Mouse (Mus musculus) hindbrain, embryonic 10.5 days (tissue): ENCODE results near the gene Pkp2. TPM values are rescaled to one million over a fixed set of nuclear protein-coding genes. Genes with fewer than 3 reads are reported as not detected.
"Not testable (repeated sequence)": the region's sequence is repeated elsewhere in the genome, so short reads cannot be mapped to it uniquely, and the experiment has no call there.

Experiments used
- DNase-seq: peaks from one replicate; pipeline ENCODE4 v3.0.0-alpha.2; 2017; ENCODE audit warnings: low spot score
- H3K27ac ChIP-seq: fragments of 300-500 bp; sonication (generic); 2 replicates; pipeline ENCODE4 v1.5.1; 2016; ENCODE audit warnings: mild to moderate bottlenecking, moderate library complexity
- H3K27me3 ChIP-seq: fragments of 300-500 bp; sonication (generic); 2 replicates; pipeline ENCODE4 v1.6.1; 2016; ENCODE audit warnings: mild to moderate bottlenecking; ENCODE audit not compliant: poor library complexity, insufficient read depth, severe bottlenecking
- H3K36me3 ChIP-seq: fragments of 300-500 bp; sonication (generic); 2 replicates; pipeline ENCODE4 v1.6.1; 2016; ENCODE audit warnings: mild to moderate bottlenecking, moderate library complexity
- H3K4me1 ChIP-seq: fragments of 300-500 bp; sonication (generic); replicated peaks from 2 replicates; pipeline ENCODE4 v1.6.1; 2016; ENCODE audit warnings: mild to moderate bottlenecking
- H3K4me3 ChIP-seq: fragments of 300-500 bp; sonication (generic); 2 replicates; pipeline ENCODE4 v1.5.1; 2016; ENCODE audit warnings: mild to moderate bottlenecking, moderate library complexity
- H3K9me3 ChIP-seq: fragments of 300-500 bp; sonication (generic); 2 replicates; pipeline ENCODE4 v1.6.1; 2016; ENCODE audit warnings: mild to moderate bottlenecking, moderate library complexity
- WGBS: fragments of 180-500 bp; shearing (Covaris S2); methylation state at CpG from one replicate; pipeline ENCODE4 v1.1.7; 2016; 5-methylcytosine and 5-hydroxymethylcytosine counted together
- polyA plus RNA-seq: library from polyadenylated mRNA; unstranded; fragments of >200 nt; fragmentation: Nextera tagmentation; extraction: Ambion mirVana; gene quantifications from 2 replicates; pipeline ENCODE4 v1.2.1, GENCODE M21; 2016

Pkp2 gene
- polyA plus RNA-seq, result 5.6 and 8.5 TPM in 2 replicates

DNA sequence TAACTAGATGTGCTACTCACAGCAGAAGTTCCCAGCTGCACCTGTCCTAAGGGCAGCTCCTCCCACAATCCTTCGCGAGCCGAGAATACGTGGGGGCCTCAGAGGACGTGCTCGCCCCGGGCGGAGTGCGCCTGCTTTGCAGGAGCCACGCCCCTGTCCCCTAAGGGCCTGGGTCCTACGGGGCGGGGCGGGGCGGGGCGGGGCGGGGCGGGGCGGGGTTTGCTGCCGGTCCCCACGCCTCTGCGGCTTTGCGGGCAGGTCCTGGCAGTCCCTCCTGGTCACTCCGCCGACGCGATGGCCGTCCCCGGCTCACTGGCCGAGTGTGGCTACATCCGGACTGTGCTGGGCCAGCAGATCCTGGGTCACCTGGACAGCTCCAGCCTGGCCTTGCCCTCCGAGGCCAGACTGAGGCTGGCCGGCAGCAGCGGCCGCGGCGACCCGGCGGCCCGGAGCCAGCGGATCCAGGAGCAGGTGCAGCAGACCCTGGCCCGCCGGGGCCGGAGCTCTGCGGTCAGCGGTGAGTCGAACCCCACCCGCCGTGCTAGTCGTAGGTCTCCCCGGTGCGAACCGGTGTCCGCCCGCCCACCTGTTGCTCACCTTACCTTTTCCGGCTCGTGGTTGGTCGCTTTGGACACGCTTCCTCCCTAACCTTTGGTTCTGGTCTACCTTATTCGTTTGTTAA, at the start of gene Pkp2:
Gene Pkp2 (plus strand): TSS at position 240 of the 682 bp plus-strand sequence.
- WGBS, result under 1% methylated on average over 57 of the region's 59 CpGs
- Histone ChIP-seq H3K4me1 (peaks cover 24% of the 10 kb centered on the region), H3K36me3 (no peaks in the 10 kb centered on the region), H3K4me3 (peak within 1 kb of the TSS; percentile 77), H3K9me3 (no peaks in the 10 kb centered on the region), H3K27ac (peak within 1 kb of the TSS; percentile 79), H3K27me3 (peaks cover 35% of the 10 kb centered on the region)
- peak; percentile 86 for DNase-seq

DNA sequence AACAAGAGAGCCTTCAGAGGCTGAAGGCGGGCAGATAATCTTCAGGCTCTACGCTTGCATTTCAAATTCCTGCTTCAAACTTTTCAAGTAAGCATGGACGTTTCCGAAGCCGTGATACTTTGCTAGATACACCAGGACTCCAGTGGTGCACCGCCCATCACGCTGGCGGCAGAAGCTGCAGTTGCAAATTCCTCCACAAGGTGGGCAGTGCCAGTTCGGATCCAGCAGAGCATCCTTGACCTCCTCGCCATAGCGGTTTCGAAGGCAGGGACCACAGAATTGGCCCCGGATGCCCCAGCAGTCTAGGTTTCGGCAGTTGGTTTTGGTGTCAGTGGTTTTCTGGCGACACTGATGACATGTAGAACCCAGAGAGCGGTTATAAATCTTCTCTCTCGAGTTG, 15.7 kb upstream of the Pkp2 start:
- DNase-seq, result no peak
- Histone ChIP-seq H3K4me1 (no peaks in the 10 kb centered on the region), H3K36me3 (no peaks in the 10 kb centered on the region), H3K9me3 (no peaks in the 10 kb centered on the region), H3K27ac (no peak overlapping the region), H3K27me3 (no peaks in the 10 kb centered on the region; the same call in 1 of the 2 replicates), H3K4me3 (no peak overlapping the region)
- WGBS, result 66% methylated on average over 17 of the region's 17 CpGs

DNA sequence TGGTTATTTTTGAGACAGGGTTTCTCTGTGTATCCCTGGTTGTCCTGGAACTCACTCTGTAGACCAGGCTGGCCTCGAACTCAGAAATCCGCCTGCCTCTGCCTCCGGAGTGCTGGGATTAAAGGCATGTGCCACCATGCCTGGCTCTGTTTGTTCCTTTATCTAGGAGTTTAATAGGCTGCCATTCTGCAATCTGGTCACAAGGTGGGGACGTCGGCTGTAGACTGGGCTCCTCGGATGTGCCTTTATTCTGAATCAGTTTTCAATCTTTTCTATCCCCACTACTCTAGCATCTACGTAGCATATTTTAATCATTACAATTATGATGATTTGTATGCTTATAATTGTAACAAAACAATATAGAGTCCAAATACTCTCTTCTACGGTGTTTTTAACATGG, 11.1 kb upstream of the Pkp2 start:
- not testable (repeated sequence) for H3K27ac ChIP-seq, H3K4me3 ChIP-seq, H3K27me3 ChIP-seq, H3K9me3 ChIP-seq, H3K36me3 ChIP-seq, H3K4me1 ChIP-seq
- DNase-seq, result peak; percentile 28
- WGBS, result 47% methylated on average over 8 of the region's 8 CpGs

DNA sequence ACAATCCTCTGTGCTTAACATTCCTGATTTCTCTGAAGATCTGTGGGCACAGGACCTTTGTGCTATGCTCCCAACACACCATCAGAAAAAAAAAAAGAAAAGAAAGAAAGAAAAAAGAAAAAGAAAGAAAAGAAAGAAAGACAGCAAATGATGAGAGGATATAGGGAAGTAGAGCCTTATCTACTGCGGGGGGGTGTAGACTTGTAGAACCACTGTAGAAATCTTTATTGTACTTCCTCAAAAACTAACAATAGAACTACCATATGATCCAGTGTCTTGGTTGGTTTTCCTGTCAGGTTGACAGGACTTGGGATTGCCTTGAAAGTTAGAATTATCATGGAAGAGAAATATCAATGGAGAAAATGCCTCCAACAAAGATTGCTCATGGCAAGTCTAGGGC, 8.5 kb upstream of the Pkp2 start:
- Histone ChIP-seq H3K4me3 (no peak overlapping the region), H3K27ac (no peak overlapping the region), H3K9me3 (no peaks in the 10 kb centered on the region), H3K4me1 (no peaks in the 10 kb centered on the region), H3K36me3 (no peaks in the 10 kb centered on the region), H3K27me3 (no peaks in the 10 kb centered on the region)
- no peak for DNase-seq
- WGBS, result 96% methylated on average over 1 of the region's 1 CpGs

DNA sequence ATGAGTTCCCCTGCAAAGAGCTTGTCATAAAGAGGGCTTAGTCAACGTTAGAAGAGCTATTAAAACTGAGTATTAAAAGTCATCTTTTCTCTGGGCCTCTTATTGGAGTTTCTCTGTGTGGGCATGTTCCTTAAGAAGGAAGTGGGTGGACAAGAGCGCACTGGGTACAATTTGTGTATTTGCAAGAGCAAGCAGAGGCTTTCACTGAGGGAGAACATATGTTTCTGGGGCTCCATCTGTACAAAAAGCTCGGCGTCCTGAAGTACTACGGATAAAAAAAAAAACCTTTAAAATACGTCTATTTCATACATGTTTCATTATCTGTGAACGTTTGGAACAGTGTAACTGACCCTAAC, 417 bp upstream of the Pkp2 start:
- Histone ChIP-seq H3K27ac (no peak overlapping the region), H3K4me1 (peaks cover 24% of the 10 kb centered on the region), H3K36me3 (no peaks in the 10 kb centered on the region), H3K9me3 (no peaks in the 10 kb centered on the region), H3K27me3 (peaks cover 35% of the 10 kb centered on the region), H3K4me3 (peak overlapping the region; percentile 77)
- no peak for DNase-seq
- WGBS, result 21% methylated on average over 7 of the region's 7 CpGs

DNA sequence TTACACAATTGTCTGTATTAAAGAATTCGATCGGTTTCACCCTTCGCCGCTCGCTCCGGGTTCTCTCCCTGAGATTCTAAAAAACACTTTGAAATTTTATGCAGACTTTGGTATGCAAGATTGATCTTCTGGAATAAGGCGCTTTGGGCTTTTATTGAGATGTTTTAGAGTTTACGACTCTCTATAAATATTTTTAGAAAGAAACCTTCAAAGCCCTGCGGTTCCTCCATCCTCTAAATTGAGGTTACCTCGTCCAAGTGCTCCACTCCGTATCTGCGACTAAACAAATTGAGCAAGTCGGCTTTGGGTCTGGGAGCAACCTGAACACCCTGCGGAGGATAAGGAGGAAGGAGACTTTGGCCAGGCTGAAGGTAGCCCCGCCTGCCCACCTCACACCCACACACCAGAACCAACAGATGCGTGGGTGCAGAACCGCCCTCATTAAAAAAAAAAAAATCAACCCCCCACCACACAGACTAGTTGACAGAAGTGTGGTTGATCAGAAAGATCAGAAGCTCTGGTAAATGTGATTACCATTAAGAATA, 715 bp downstream of the Pkp2 start:
- Histone ChIP-seq H3K27ac (no peak overlapping the region), H3K36me3 (no peaks in the 10 kb centered on the region), H3K27me3 (peaks cover 35% of the 10 kb centered on the region), H3K4me3 (peak overlapping the region; percentile 77), H3K9me3 (no peaks in the 10 kb centered on the region), H3K4me1 (peaks cover 24% of the 10 kb centered on the region)
- DNase-seq, result no peak
- WGBS, result 2% methylated on average over 17 of the region's 17 CpGs

DNA sequence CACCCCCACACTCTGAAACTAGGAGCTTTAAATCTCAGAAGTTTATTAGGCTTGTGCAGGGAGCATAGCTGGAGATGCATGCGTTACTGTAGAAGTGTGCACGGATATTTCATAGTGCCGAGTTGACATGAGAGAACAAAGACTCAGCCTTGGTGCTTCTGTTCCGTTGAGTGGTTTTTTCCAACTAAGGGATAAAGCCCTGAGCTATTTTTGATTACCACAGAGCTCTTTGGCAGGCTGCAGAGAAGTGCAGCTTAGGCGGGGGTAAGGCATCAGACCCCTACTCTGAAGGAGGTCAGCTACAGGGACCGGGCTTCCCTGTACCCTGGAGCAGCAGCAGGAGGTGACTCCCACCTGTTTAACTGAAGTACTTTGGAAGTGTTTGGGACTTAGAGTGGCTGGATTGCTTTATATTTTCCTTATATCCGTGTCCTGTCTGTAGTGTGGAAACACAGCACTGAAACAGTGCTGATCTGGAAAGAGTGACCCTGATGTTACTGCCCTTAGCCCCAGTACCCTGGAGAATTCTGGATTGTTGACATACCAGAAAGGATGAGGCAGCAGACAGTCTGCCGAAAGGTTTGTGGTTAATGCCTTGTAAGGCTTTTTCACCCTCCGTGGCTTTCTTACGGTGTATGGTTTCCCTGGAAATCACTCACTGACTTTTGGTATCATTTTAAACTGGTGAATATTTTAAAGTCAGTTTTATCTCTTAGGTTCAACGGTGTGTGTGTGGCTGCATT, 2.7 kb downstream of the Pkp2 start:
- WGBS, result 33% methylated on average over 11 of the region's 11 CpGs
- no peak overlapping the region for H3K4me3 ChIP-seq
- H3K36me3 ChIP-seq, result no peaks in the 10 kb centered on the region
- H3K27me3 ChIP-seq, result peaks cover 35% of the 10 kb centered on the region
- no peak for DNase-seq
- H3K27ac ChIP-seq, result peak overlapping the region; percentile 45; the same call in 1 of the 2 replicates
- H3K4me1 ChIP-seq, result peaks cover 28% of the 10 kb centered on the region
- no peaks in the 10 kb centered on the region for H3K9me3 ChIP-seq

DNA sequence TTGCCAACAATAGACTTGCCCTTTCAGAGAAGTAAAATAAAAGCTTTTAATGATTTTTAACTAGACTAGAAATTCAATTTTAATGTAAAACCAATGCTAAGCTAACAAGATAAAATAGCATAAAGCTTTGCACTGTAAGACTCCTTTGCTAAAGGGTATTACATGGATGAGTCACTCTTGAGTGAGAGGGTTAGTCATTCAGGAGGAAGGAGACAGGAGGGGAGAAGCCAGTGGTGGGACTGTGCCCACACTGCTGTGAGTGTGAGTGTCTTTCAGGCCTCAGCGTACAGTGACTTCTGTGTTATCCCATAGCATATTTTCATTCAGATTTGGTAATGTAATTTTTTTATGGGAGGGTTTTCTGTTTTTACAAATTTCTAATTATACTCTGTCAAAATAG, 3.8 kb downstream of the Pkp2 start:
- WGBS, result 90% methylated on average over 1 of the region's 1 CpGs
- Histone ChIP-seq H3K36me3 (no peaks in the 10 kb centered on the region), H3K27me3 (peaks cover 35% of the 10 kb centered on the region), H3K4me3 (no peak overlapping the region), H3K27ac (no peak overlapping the region), H3K4me1 (peaks cover 28% of the 10 kb centered on the region), H3K9me3 (no peaks in the 10 kb centered on the region)
- DNase-seq, result no peak

DNA sequence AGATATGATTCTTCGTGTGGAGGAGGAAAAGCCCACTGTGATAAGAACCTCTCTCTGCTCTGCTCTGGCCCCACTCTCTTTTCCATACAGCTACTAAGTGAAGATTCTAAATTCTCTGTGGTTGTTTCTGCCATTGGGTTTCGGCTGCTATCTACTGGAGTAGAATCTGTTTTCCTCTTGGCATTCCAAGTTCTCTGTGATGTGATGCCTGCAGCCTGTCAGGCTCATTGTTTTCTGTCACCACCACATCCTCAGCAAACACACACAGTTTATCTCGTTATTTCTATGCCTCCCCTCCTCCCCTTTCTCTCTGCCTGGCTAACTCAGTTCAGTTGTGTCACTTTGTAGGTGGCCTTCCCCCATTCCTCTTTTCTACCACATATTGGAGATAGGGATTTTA, 6.7 kb downstream of the Pkp2 start:
- H3K27ac ChIP-seq, result no peak overlapping the region
- no peaks in the 10 kb centered on the region for H3K36me3 ChIP-seq
- no peak for DNase-seq
- H3K27me3 ChIP-seq, result peaks cover 12% of the 10 kb centered on the region
- WGBS, result 50% methylated on average over 3 of the region's 3 CpGs
- no peaks in the 10 kb centered on the region for H3K9me3 ChIP-seq
- no peak overlapping the region for H3K4me3 ChIP-seq
- peaks cover 36% of the 10 kb centered on the region for H3K4me1 ChIP-seq

DNA sequence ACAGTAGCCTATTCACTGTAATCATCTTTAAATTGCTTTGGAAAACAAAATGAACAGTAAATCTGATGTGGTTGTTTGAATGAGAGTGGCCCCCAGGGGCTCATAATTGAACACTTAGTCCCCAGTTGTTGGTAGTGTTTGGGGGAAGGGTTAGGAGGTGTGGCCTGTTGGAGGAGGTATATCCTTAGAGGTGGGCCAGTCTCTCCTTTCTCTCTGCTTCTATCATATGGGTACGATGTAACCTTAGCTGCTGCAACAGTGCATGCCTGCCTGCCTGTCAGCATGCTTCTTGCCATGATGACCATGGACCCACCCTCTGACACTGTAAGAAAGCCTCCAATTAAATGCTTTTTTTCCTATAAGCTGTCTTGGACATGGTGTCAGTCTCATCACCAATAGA, 9.5 kb downstream of the Pkp2 start:
- no peaks in the 10 kb centered on the region for H3K9me3 ChIP-seq
- WGBS, result 74% methylated on average over 1 of the region's 1 CpGs
- no peak for DNase-seq

DNA sequence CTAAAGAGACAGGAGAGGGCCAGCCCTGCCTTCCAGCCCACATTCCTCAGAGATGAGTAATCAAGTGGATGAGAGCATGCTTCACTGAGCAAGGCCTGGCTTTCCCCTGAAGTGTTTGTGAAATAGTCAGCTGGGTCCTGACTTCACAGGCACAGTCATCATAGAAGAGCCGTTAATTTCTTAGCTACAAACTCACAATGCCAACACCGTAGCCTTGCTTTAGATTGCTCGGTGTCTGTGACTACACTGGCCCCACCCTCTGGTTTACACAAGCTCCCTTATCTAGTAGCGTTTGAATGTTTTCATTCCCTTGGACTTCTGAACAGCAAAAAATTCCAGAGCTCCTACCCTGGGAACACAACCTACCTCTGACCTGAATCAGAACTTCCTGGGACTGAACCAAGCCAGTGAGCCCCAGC, 11.4 kb downstream of the Pkp2 start:
- H3K4me3 ChIP-seq, result no peak overlapping the region
- DNase-seq, result peak; percentile 43
- H3K4me1 ChIP-seq, result peaks cover 27% of the 10 kb centered on the region
- H3K27ac ChIP-seq, result peak overlapping the region; percentile 72
- no peaks in the 10 kb centered on the region for H3K27me3 ChIP-seq
- H3K9me3 ChIP-seq, result no peaks in the 10 kb centered on the region
- 0 out of 2 replicates have a peak, but pooled peaks cover 4% of the 10 kb centered on the region for H3K36me3 ChIP-seq
- WGBS, result 37% methylated on average over 4 of the region's 4 CpGs

More for the DNA sequence above, 9.5 kb downstream of the Pkp2 start:
- no peak overlapping the region for H3K4me3 ChIP-seq
- H3K36me3 ChIP-seq, result 0 out of 2 replicates have a peak, but pooled peaks cover 4% of the 10 kb centered on the region
- no peaks in the 10 kb centered on the region for H3K27me3 ChIP-seq
- H3K27ac ChIP-seq, result no peak overlapping the region
- peaks cover 27% of the 10 kb centered on the region for H3K4me1 ChIP-seq

DNA sequence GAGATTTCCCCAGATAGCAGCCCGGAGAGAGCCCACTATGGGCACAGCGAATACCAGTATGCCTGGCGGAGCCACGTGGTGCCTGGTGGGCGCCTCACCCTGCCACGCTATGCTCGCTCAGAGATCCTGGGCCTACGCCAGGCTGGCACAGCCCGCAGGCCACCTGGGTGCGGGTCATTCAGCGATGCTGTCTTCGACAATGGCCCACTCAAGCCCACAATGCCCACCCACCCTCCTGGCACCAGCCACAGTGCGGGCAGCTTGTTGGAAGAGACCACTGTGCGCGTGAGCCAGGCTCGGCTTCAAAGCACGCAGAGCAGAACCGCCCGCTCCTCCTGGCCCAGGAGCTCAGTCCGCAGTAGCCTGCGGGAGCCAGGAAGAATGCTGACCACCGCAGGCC, 12.7 kb downstream of the Pkp2 start:
- DNase-seq, result no peak
- 0 out of 2 replicates have a peak, but pooled peaks cover 7% of the 10 kb centered on the region for H3K36me3 ChIP-seq
- no peaks in the 10 kb centered on the region for H3K9me3 ChIP-seq
- H3K4me3 ChIP-seq, result no peak overlapping the region
- H3K27ac ChIP-seq, result 0 out of 2 replicates have a peak overlapping the region, but pooled peaks have one; percentile 4
- no peaks in the 10 kb centered on the region for H3K27me3 ChIP-seq
- WGBS, result 95% methylated on average over 22 of the region's 22 CpGs
- peaks cover 22% of the 10 kb centered on the region for H3K4me1 ChIP-seq

DNA sequence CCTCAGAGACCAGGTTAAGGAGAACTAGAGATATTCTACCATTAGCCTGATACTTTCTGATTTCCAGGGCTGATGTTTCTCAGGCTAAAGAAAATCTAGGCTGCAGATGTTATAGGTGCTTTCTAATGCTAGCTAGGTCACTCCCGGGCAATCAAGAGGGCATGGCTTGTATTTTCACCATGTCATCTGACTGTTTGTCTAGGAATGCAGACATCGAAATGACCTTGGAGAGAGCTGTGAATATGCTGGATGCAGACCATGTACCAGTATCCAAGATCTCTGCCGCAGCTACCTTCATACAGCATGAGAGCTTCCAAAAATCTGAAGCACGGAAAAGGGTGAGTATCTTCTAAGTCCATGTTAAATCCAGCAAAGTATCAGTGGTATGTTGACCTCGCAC, 17.3 kb downstream of the Pkp2 start:
- H3K4me1 ChIP-seq, result no peaks in the 10 kb centered on the region
- no peak overlapping the region for H3K27ac ChIP-seq
- no peaks in the 10 kb centered on the region for H3K27me3 ChIP-seq
- no peak for DNase-seq
- peaks cover 16% of the 10 kb centered on the region; the same call in 1 of the 2 replicates for H3K36me3 ChIP-seq
- no peak overlapping the region for H3K4me3 ChIP-seq
- WGBS, result 91% methylated on average over 5 of the region's 5 CpGs
- H3K9me3 ChIP-seq, result no peaks in the 10 kb centered on the region
